Mouse (Mus musculus): ENCODE data around the gene Spats1. TPM values are rescaled to one million over a fixed set of nuclear protein-coding genes. Genes with fewer than 3 reads are reported as not detected.

Gene Spats1
- polyA plus RNA-seq, 1 experiment, result not detected

DNA sequence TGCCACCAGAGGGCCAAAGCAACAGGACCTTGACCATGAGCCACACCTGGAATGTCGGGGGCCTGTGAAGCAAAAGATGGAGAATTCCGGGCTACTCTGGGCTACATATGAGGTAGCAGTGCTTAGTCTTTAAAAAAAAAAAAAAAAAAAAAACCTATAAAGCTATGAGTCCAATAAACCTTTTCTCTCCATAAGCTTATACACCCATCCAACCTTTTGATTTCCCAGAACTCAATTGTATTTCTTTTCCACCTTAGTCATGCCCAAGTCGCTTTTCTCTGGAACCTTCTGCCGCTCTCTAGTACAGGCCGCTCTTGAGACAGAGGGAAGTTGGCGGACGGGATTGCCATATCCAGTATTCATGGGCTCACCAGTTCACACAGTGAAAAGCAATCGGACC is 1.1 kb downstream of the Spats1 start:
- TF ChIP-seq GATA1 (IDR thresholded peaks at IDR 0.05; ENCODE audit: low read length) (no peak), TAL1 (IDR thresholded peaks at IDR 0.05; ENCODE audit: low read length) (no peak)
- Histone ChIP-seq H3K27me3 (ENCODE audit: control insufficient read depth) (peaks cover 34% of the 10 kb centered on the region), H3K36me3 (ENCODE audit: control insufficient read depth) (no peaks in the 10 kb centered on the region), H3K9me3 (ENCODE audit: control insufficient read depth, low read length) (no peaks in the 10 kb centered on the region), H3K4me1 (ENCODE audit: control insufficient read depth) (peaks cover 6% of the 10 kb centered on the region), H3K4me3 (replicated peaks) (no peak overlapping the region)

DNA sequence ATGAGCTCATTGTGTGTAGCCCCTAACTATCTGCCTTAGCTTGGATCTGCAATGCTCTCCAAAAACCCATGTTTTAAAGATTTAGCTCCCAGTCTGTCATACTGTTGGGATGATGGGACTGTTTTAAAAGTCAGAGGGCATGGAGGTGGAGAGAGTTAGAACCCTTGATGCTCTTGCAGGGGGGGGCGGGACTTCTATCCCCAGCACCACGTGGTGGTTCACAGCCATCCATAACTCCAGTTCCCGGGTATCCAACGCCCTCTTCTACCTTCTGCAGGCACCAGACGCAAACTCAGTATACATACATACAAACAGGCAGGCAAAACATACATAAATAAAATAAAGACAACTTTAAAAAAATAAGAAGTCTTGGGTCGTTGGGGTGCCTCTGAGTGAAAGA is 1.5 kb downstream of the Spats1 start:
- Histone ChIP-seq H3K36me3 (ENCODE audit: control insufficient read depth) (no peaks in the 10 kb centered on the region), H3K27me3 (ENCODE audit: control insufficient read depth) (peaks cover 34% of the 10 kb centered on the region), H3K4me1 (ENCODE audit: control insufficient read depth) (peaks cover 6% of the 10 kb centered on the region), H3K4me3 (replicated peaks) (no peak overlapping the region), H3K9me3 (ENCODE audit: control insufficient read depth, low read length) (no peaks in the 10 kb centered on the region; the same call in 1 of the 2 replicates)
- TF ChIP-seq GATA1 (IDR thresholded peaks at IDR 0.05; ENCODE audit: low read length) (no peak), TAL1 (IDR thresholded peaks at IDR 0.05; ENCODE audit: low read length) (no peak)

DNA sequence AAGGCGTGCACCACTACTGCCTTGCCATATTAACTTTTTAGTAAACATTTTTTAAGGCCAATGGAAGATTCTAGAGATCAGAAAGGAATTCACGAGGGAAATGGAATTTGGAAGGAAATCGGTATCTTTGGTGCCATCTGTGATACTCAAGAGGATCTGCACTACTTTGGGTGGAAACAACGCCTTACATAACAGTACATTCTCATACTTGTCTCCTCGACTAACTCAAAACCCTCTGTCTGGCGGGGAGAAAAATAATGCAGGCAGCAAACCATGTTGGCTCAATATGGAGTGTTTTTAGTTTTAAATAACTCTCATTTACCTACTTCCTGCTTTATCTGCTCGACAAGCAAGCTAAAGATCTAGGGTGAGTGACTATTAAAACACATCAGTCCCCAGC is 4.5 kb downstream of the Spats1 start:
- Histone ChIP-seq H3K4me1 (ENCODE audit: control insufficient read depth) (peaks cover 3% of the 10 kb centered on the region), H3K27me3 (ENCODE audit: control insufficient read depth) (peaks cover 21% of the 10 kb centered on the region), H3K36me3 (ENCODE audit: control insufficient read depth) (no peaks in the 10 kb centered on the region), H3K9me3 (ENCODE audit: control insufficient read depth, low read length) (peaks cover 5% of the 10 kb centered on the region), H3K4me3 (replicated peaks) (no peak overlapping the region)
- TF ChIP-seq GATA1 (IDR thresholded peaks at IDR 0.05; ENCODE audit: low read length) (no peak), TAL1 (IDR thresholded peaks at IDR 0.05; ENCODE audit: low read length) (no peak)

DNA sequence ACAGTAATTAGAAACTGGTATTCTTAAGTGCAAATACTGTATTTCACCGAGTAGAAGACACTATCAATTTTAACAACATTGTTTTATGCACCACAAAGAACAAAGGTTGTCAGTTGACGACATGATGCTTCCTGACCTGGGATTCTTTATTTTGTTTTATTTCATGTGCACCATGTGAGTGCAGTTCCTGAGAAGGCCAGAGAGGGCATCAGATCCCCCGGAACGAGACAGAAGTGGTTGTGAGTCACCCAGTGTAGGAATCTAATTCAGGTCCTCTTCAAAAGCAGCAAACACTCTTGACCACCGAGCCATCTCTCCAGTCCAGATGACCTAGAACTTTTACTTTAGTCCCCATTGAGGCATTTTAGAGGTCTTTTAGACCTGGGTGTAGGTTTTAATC is 6.9 kb downstream of the Spats1 start:
- TF ChIP-seq TAL1 (IDR thresholded peaks at IDR 0.05; ENCODE audit: low read length) (no peak), GATA1 (IDR thresholded peaks at IDR 0.05; ENCODE audit: low read length) (no peak)
- Histone ChIP-seq H3K4me3 (replicated peaks) (no peak overlapping the region), H3K27me3 (ENCODE audit: control insufficient read depth) (peaks cover under 1% of the 10 kb centered on the region; the same call in 1 of the 2 replicates), H3K36me3 (ENCODE audit: control insufficient read depth) (no peaks in the 10 kb centered on the region), H3K9me3 (ENCODE audit: control insufficient read depth, low read length) (peaks cover 5% of the 10 kb centered on the region), H3K4me1 (ENCODE audit: control insufficient read depth) (no peaks in the 10 kb centered on the region)

DNA sequence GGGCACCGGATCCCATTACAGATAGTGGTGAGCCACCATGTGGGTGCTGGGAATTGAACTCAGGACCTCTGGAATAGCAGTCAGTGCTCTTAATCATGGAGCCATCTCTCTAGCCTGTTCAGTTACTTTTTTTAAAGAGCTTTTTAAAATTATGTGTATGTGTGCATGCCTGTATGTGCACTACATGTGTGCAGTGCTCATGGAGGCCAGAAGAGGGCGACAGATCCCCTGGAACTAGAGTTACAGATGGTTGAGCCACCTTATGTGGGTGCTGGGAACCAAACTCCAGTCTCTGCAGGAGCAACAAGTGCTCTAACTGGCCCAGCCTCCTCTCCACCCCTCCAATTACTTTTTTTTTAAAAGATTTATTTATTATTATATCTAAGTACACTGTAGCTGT is 8.5 kb downstream of the Spats1 start:
- peaks cover 5% of the 10 kb centered on the region for H3K9me3 ChIP-seq (ENCODE audit: control insufficient read depth, low read length)
- TF ChIP-seq GATA1 (IDR thresholded peaks at IDR 0.05; ENCODE audit: low read length) (no peak), TAL1 (IDR thresholded peaks at IDR 0.05; ENCODE audit: low read length) (no peak)
- no peak overlapping the region for H3K4me3 ChIP-seq (replicated peaks)
- H3K27me3 ChIP-seq (ENCODE audit: control insufficient read depth), result no peaks in the 10 kb centered on the region
- H3K4me1 ChIP-seq (ENCODE audit: control insufficient read depth), result no peaks in the 10 kb centered on the region
- H3K36me3 ChIP-seq (ENCODE audit: control insufficient read depth), result no peaks in the 10 kb centered on the region

DNA sequence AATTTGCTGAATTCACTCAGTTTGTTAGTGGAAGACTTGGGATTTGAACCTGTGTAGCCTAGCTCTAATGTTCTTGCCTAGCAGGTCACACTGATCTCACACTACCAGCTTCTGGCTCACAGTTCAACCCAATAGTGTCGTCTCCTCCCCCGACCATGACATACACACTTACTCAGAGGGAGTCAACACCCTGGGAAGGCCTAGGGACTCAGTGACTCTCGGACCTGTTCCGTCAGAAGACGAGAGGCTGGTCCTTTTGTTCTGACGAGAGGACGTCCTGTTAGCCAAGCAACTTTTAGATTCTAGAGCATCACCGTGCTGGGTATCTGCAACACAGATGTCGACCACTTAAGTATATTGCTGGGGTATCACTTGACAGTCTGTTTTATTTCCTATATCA is 11.0 kb downstream of the Spats1 start:
- H3K4me3 ChIP-seq (replicated peaks), result no peak overlapping the region
- H3K36me3 ChIP-seq (ENCODE audit: control insufficient read depth), result no peaks in the 10 kb centered on the region
- H3K9me3 ChIP-seq (ENCODE audit: control insufficient read depth, low read length), result peaks cover 5% of the 10 kb centered on the region
- no peak for TF ChIP-seq TAL1 (IDR thresholded peaks at IDR 0.05; ENCODE audit: low read length)
- no peak for TF ChIP-seq GATA1 (IDR thresholded peaks at IDR 0.05; ENCODE audit: low read length)
- H3K27me3 ChIP-seq (ENCODE audit: control insufficient read depth), result no peaks in the 10 kb centered on the region
- no peaks in the 10 kb centered on the region for H3K4me1 ChIP-seq (ENCODE audit: control insufficient read depth)

DNA sequence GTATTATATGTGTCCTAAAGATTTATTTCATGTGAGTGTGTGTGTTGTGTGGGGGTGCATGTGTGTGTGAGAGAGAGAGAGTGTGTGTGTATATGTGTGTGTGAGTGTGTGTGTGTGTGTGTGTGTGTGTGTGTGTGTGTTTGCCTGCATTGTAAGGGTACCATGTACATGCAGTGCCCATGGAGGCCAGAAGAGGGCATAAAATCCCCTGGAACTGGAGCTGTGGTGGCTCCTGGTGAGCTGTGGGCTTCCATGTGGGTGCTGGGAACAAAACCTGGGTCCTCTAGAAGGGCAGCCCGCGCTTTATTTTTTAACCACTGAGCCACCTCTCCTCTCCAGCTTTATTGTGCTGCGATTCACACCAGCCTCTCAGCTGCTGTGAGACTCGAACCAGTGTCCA is 12.7 kb downstream of the Spats1 start:
- Histone ChIP-seq H3K4me3 (replicated peaks) (no peak overlapping the region), H3K9me3 (ENCODE audit: control insufficient read depth, low read length) (peaks cover 3% of the 10 kb centered on the region), H3K27me3 (ENCODE audit: control insufficient read depth) (no peaks in the 10 kb centered on the region), H3K4me1 (ENCODE audit: control insufficient read depth) (no peaks in the 10 kb centered on the region), H3K36me3 (ENCODE audit: control insufficient read depth) (no peaks in the 10 kb centered on the region)
- TF ChIP-seq GATA1 (IDR thresholded peaks at IDR 0.05; ENCODE audit: low read length) (no peak), TAL1 (IDR thresholded peaks at IDR 0.05; ENCODE audit: low read length) (no peak)

DNA sequence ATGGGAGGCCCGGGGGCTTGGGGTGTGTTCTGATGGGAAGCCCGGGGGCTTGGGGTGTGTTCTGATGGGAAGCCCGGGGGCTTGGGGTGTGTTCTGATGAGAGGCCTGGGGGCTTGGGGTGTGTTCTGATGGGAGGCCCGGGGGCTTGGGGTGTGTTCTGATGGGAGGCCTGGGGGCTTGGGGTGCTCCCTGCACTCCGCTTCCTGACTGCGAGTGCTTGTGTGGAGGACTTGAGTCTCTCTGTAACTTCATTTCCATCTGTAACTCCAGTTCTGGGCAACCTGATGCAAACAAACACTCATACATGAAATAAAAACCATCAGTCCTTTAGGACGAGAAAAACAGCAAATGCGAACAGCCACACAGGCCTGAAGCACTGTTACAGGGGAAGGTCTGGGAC is 16.2 kb downstream of the Spats1 start:
- H3K27me3 ChIP-seq (ENCODE audit: control insufficient read depth), result no peaks in the 10 kb centered on the region
- no peaks in the 10 kb centered on the region for H3K4me1 ChIP-seq (ENCODE audit: control insufficient read depth)
- H3K4me3 ChIP-seq (replicated peaks), result no peak overlapping the region
- no peaks in the 10 kb centered on the region for H3K9me3 ChIP-seq (ENCODE audit: control insufficient read depth, low read length)
- H3K36me3 ChIP-seq (ENCODE audit: control insufficient read depth), result no peaks in the 10 kb centered on the region
- TF ChIP-seq GATA1 (IDR thresholded peaks at IDR 0.05; ENCODE audit: low read length) (no peak), TAL1 (IDR thresholded peaks at IDR 0.05; ENCODE audit: low read length) (no peak)

DNA sequence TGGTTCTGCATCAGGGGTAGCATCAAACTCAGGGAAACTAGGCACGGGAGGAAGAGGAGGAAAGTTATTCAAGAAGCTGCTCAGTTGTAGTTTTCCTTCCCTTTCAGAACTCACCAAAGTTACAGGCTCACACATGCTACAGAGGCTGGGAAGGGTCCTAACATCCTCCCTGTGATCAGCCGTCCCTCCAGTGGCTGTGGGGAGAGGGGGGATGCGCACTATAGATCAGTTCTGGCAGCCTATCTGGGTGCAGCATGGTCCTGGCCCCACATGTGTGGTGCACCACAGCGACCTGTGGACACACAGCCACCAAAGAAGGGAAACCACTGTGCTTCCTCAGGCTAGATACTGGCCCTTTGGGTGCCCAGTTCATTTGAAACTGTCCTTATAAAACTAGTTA is 16.7 kb downstream of the Spats1 start:
- H3K27me3 ChIP-seq (ENCODE audit: control insufficient read depth), result no peaks in the 10 kb centered on the region
- H3K36me3 ChIP-seq (ENCODE audit: control insufficient read depth), result no peaks in the 10 kb centered on the region
- H3K4me1 ChIP-seq (ENCODE audit: control insufficient read depth), result no peaks in the 10 kb centered on the region
- H3K4me3 ChIP-seq (replicated peaks), result no peak overlapping the region
- H3K9me3 ChIP-seq (ENCODE audit: control insufficient read depth, low read length), result no peaks in the 10 kb centered on the region
- TF ChIP-seq TAL1 (IDR thresholded peaks at IDR 0.05; ENCODE audit: low read length) (no peak), GATA1 (IDR thresholded peaks at IDR 0.05; ENCODE audit: low read length) (no peak)

DNA sequence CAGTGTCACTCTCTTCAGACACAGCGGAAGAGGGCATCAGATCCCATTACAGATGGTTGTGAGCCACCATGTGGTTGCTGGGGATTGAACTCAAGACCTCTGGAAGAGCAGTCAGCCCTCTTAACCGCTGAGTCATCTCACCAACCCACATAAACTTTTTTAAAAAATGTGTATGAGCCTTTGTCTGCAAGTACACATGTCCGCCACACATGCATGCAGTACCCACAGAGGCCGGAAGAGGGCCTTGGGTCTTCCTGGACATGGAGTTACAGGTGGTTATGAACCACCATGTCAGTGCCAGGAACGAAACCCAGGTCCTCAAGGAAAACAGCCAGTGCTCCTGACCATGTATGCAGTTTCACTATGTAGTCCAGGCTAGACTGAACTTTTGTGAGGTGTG is 17.7 kb downstream of the Spats1 start:
- TF ChIP-seq TAL1 (IDR thresholded peaks at IDR 0.05; ENCODE audit: low read length) (no peak), GATA1 (IDR thresholded peaks at IDR 0.05; ENCODE audit: low read length) (no peak)
- Histone ChIP-seq H3K4me1 (ENCODE audit: control insufficient read depth) (no peaks in the 10 kb centered on the region), H3K27me3 (ENCODE audit: control insufficient read depth) (no peaks in the 10 kb centered on the region)

More for the DNA sequence above, 17.7 kb downstream of the Spats1 start:
- H3K4me3 ChIP-seq (replicated peaks), result no peak overlapping the region
- no peaks in the 10 kb centered on the region for H3K9me3 ChIP-seq (ENCODE audit: control insufficient read depth, low read length)
- H3K36me3 ChIP-seq (ENCODE audit: control insufficient read depth), result no peaks in the 10 kb centered on the region

Data from erythroblast, embryonic 14.5 days (primary cell).